Mouse (Mus musculus) spleen, postnatal 36 days (tissue): ENCODE measurements around the gene Ltb.

Experiments used
- DNase-seq, 2 experiments: peaks; one replicate each; pipeline ENCODE4 v3.0.0; 2022; ENCODE audit warnings: low spot score in 2 of 2, mixed read lengths in 1 of 2

Ltb gene

DNA sequence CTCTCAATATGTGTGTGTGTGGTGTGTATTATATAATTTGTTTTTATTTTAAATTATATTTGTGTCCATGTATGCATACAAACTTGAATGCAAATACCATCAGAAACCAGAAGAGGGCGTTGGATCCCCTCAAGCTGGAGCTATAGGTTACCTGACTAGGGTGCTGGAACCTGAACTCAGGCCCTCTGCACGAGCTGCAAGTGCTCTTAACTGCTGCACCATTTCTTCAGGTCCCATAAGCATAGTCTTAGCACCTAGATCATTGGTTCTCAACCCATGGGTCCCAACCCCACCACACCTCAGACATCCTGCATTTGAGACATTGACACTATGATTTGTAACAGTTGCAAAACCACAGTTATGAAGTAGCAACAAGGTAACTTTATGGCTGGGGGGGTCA lies 2.5 kb upstream of the Ltb start:
- DNase-seq = no peak

DNA sequence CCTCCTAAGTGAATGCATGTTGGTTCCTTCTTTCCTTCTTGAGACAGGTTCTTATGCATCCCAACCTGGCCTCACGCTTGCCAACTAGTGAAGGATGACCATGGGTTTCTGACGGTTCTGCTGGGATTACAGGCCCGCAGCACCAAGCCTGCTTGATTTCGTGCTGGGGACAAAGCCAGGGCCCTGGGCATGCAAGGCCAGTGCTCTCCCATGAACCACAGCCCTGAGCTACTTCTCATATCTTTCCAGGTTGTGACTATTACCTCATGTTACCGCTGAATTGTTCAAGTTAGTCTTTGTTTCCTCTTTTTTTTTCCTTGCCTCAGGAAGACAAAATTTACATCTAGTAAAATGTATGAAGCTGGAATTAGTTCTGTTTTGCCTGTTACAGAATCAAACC lies 1.3 kb upstream of the Ltb start:
- no peak for DNase-seq

DNA sequence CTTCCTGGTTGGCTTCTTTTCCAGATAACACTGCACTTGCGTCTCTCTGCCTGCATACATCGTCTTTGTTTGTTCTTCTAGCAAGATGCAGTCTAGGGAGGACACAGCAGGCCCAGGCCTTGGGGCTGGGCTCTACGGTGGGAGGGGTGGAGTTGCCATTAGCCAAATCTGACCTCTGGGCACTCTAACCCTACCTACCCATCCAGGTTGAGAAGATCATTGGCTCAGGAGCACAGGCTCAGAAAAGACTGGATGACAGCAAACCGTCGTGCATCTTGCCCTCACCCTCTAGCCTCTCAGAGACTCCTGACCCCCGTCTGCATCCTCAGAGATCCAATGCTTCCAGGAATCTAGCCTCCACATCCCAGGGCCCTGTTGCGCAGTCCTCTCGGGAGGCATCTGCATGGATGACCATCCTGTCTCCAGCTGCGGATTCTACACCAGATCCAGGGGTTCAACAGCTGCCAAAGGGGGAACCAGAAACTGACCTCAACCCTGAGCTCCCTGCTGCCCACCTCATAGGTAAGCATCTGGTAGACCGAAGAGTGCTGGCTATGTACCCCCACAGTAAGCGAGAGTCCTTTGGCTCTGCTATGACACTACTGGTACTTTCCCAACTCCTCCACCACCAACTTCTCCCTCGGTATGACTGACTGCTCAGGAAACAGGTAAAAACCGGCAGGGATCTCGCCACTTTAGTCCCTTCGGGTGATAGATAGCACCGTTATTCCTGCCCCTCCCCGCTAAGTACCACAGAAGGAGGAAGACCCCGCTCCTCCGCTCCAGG lies 798 bp downstream of the Ltb start:
- DNase-seq = peak in 1 of 2 experiments; percentile 62

DNA sequence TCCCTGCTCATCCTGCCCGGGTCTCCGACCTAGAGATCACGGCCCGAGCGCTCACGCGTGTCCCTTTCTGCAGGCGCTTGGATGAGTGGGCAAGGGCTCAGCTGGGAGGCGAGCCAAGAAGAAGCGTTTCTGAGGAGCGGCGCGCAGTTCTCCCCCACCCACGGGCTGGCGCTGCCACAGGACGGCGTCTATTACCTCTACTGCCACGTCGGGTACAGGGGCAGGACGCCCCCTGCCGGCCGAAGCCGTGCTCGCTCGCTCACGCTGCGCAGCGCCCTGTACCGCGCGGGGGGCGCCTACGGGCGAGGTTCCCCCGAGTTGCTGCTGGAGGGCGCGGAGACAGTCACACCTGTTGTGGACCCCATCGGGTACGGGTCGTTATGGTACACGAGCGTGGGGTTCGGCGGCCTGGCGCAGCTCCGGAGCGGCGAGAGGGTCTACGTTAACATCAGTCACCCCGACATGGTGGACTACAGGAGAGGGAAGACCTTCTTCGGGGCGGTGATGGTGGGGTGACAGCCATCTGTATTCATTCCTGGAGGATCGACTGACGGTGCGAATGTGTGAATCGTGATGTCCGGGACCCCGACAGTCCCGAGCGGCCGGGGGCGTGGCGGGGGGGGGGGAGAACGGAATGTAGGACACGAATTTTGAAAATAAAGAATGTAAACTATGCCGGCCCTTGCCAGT lies 1.5 kb downstream of the Ltb start:
- DNase-seq = peak; percentile 88

DNA sequence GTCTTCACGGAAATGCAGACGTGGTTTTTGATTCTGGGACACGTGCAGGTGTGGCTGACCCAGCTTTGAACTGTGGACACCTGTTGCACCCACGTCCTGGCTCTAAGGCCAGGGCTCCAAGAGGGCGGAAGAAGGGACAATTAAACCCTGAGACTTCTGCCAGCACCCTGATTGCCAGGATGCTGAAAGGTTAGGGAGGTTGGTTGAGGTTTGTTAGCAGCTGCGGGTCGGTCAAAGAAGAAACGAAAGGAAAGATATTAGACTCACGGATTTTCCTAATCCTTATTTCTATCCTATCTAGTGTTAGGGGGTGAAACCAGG lies 2.0 kb downstream of the Ltb start:
- DNase-seq = no peak

DNA sequence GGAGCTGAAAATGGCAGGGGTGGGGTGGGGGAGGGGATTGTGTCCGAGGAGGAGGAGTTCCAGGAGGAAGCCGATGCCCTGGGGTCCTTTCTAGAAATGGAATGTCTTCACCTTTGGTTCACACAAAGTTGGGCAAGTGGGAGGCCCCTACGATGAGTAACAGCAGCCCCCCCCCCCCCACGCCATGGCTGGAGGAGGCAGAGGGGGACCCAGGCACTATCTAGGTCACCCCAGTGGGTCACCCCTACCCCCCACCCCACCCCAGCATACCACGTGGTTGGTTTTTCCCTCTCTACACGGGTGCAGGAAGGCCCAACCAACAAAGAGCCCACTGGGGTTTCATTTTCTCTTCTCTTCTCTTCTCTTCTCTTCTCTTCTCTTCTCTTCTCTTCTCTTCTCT lies 2.9 kb downstream of the Ltb start:
- DNase-seq = no peak

DNA sequence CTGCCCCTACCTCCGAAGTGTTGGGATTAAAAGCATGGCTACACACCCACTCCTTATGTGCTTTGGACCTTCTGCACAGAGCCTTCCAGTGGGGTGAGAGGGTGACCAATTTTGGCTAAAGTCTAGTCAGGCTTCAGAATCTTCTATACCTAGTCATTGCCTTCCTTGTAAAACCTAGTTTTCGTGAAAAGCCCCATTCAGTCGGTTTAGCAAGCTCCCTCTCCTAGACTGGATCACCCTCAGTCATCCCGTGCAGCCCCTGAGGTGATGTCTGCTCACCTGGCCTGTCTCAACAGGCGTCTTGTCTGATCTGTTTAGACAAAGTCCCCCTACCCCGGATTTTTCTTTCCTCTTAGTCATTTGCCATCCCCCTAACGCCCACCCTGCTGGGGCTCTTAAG lies 3.8 kb downstream of the Ltb start:
- DNase-seq = no peak

DNA sequence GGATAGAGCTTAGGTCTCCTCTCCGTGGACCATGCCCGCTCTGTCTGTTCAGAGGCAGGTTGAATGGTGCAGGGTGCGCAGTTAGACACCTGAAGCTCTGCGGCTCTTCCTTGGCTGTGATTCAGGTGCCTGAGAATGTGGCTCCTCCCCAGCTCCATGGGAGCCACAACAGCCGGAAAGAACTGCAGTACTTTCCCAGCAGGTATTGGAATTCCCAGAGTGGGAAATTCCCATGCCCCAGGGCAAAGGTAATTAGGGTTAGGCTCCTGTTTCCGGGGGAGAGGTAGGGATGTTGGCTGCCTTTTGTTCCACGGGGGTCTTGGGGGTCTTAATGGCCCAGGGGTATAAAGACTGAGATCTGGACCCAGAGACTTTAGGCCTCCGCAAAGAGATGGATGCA lies 4.7 kb downstream of the Ltb start:
- no peak for DNase-seq

DNA sequence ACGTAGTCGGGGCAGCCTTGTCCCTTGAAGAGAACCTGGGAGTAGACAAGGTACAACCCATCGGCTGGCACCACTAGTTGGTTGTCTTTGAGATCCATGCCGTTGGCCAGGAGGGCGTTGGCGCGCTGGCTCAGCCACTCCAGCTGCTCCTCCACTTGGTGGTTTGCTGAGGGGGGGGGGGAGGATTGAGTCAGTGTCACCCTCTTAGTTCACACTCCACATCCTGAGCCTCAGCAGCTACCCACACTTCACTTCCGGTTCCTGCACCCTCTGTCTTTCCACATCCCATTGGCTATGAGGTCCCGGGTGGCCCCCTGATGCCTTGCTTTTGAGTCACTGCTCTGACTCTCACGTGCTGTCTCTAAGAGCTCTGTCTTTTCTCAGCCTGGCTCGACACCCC lies 6.2 kb downstream of the Ltb start:
- DNase-seq = peak; percentile 77 to 82

DNA sequence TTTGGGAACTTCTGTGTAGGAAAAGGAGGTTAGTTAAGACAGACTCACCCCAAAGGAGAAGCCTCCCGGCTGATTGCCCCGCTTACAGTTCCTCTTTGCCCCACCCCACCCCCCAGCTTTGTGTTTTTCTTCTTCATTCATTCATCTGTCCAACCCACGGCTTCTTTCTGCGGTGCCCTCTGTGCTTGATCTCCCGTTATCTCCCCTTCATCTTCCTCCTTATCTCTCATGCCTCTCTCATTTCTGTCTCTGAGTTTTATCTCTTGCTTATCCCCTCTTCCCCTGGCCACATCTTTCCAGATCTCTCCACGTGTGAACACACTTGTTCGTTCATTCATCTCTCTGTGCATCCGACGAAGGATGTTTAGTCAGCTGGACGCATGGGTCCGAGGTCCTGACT lies 6.9 kb downstream of the Ltb start:
- peak; percentile 56 to 64 for DNase-seq

DNA sequence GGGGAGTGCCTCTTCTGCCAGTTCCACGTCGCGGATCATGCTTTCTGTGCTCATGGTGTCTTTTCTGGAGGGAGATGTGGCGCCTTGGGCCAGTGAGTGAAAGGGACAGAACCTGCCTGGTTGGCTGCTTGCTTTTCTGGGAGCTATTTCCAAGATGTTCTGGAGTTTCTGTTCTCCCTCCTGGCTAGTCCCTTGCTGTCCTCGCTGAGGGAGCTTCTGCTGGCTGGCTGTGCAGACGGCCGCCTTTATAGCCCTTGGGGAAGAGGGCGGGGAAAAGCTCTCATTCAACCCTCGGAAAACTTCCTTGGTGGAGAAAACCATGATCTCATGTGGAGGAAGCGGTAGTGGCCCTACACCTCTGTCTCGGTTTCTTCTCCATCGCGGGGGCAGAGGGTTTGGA lies 7.5 kb downstream of the Ltb start, which contains the start of gene Tnf:
Tnf (minus strand) TSS at position 221 of the 400 bp plus-strand sequence.
- peak; percentile 78 to 81 for DNase-seq

DNA sequence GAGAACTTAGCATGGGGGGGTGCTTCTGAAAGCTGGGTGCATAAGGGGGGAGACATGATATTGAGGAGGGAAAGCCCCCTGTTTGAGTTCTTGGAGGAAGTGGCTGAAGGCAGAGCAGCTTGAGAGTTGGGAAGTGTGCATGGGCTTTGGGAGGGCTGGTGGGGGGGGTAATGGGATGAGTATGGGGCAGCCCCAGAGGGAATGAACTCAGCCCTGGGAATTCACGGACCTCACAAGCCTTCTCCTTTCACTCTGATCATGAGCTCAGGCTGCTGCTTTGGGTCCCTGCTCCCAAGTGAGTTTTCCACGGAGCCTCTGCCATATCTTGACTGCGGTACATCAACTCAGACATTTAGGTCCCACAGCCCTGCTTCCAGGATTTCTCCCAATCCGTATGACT lies 8.2 kb downstream of the Ltb start:
- no peak for DNase-seq

DNA sequence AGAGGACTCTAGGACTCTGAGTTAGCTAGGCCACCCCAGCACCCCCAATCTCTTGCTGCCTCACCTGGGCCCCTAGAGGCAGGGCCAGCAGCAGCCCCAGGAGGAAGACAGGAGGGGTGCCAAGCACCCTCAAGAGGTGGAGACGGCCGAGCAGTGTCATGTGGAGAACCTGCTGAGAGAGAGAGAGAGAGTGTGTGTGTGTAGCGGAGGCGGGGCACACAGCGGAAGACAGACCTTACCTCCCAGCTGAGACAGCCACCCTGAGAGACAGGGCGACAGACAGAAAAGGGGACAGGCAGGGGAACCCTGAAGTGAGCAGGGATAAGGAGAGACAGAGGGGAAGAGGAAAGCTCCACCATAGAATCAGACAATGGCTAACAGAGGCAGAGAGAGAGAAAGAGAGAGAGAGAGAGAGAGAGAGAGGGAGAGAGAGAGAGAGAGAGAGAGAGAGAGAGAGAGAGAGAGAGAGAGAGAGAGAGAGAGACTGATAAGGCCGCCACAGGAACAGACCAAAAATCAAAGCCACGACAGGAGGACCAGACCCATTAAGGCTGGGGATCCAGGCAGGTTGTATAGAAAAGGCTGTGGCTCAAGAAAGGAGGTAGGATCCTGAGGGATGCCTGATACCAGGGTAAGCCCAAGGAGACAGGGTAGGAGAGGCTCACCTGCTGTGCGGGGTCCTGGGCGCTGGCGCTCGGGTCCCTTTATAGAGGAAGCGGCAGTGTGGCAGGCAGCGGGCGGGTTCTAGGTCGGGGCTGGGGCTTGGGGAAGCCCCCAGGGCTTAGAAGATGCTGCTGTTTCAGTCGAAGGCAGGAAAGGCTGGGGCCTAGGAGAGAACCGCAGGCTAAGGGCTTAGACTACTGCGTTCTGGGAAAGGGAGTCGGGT lies 10.5 kb downstream of the Ltb start, which contains the start of gene Lta:
Lta (minus strand) TSS at position 858 of the 886 bp plus-strand sequence.
- DNase-seq = peak; percentile 85 to 87

DNA sequence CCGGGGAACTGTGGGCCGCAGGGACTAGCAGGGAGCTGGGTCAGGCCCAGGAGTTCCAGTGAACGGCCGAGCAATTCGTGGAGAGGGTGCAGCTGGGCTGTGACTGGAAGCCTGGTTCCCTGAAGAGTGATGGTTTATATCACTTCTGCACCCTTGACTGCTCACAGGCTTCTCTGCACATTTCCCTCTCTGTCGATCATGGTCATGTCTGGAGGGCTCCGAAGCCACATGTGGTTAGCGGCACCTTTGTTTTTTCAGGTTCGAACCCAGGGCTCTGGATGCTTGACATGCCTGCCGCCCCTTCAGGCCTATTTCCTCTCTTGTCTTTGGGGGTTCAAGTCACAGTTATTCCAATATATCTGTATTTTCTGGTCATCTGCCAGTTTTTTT lies 11.1 kb downstream of the Ltb start:
- DNase-seq = peak; percentile 58 to 67

DNA sequence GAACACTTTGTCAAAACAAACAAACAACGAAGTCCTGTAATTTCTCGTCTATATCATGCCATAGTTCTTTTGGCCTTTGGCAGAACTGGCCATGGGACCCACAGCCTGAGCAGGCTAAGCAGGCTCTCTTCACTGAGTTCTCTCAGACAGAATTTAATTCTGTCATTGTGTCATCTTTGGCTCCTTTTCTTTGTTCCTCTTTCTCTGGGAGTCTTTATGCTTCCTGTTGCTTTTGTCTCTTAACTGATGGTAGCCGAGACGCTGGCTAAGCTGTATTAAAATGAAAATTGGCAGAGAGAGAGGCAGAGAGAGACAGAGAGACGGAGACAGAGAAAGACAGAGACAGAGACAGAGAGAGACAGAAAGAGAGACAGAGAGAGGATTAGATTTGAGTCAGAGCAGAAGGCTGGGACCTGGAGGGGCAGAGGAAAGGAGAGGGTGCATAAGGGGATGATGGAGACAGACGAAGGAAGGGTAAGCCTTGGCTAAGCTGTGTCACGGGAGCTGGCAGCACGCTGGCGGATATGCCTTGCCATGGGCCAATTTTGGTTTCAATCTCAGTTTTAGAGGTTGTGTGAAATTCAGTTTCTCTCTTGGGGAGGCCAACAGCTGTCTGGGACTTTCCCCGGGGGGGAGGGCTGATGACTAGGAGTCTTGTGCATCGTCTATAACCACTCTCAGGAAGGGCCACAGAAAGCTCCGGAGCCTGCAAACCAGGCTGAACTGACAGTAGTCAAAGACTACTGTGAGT lies 15.7 kb downstream of the Ltb start:
- DNase-seq = peak; percentile 86 to 89

DNA sequence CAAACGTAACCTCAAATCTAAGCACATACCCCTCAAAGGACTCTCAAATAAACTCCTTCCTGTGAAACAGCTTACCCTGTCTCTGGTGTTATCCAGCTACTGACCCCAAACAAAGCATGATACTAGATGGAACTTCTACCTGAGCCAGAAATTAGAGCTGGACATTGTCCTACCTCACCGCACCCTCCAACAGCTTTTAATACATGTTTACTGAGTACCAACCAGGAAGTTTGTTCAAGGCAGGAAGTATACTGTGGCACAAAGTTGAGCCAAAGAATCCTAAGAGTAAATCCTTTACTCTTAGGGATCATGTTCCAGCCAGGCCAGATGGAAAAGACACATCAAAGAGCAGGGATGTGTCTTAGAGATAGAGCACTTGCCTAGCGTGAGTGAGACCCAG lies 16.4 kb downstream of the Ltb start:
- no peak for DNase-seq

DNA sequence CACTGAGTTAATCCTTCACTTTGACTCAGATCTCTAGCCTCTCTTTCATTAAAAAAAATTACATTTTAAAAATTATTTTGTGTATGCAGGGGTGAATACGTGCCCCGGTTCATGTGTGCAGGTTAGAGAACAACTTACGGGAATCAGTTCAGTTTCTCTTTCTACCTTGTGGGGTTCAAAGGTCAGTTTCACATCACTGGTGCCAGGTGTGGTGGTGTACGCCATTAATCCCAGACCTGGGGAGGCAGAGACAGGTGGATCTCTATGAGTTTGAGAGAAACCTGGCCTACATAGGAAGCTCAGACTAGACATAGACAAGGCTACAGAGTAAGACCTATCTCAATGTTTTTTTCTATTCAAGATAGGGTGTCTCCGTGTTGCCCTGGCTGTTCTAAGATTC lies 18.8 kb downstream of the Ltb start:
- DNase-seq = no peak

DNA sequence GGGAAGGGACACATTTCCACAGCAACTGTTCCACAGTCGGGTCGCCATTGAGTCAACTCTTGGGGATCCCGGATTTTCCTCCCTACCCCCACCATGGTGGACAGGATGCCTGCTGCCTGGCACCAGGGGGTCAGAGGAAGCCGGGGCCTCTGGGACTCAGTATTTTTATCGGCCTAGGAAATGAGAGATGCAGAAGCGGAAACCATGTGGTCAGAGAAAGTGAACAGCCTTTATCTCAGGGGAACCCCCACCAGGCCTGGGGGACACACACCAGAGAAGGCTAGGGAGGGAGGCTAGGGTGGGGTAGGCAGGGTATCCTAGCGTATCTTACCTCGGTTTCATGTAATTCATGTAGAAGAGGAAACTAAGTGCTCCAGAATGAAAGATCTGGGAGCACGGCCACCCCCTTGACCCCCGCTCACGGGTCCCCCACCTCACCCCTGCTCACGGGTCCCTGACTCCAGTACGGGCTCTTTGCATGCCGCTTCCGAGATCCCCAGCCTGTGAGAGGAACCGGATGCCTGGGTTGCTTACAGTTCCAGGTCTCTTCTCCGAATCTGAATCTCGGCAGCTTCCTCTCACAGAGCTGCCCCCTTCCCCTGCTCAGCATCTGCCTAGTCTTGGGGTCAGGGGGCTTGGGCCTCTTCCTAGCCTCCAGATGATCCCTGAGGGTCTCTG lies 24.4 kb downstream of the Ltb start:
- DNase-seq = peak; percentile 90

DNA sequence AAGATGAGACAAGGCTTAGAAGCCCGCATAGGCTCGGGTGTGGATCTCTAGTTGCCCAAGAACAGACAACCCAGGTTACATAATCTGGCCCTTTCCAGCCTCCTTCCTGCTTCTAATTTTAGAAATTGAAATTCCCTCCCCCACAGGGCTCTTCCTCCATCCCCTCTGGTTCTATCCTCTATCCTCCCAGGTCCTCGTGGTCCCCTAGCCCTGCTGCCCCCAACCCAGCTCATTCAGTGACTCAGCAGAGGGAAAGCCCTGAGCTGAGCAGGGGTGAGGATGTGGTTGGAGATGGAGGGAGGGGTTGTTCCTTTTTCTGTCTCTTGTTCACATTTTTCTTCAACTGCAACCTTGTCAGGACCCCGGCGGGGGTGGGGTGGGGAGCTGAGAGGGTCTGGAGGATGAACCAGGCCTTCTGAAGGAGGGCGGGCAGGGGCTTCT lies 25.4 kb downstream of the Ltb start:
- peak; percentile 66 to 70 for DNase-seq

DNA sequence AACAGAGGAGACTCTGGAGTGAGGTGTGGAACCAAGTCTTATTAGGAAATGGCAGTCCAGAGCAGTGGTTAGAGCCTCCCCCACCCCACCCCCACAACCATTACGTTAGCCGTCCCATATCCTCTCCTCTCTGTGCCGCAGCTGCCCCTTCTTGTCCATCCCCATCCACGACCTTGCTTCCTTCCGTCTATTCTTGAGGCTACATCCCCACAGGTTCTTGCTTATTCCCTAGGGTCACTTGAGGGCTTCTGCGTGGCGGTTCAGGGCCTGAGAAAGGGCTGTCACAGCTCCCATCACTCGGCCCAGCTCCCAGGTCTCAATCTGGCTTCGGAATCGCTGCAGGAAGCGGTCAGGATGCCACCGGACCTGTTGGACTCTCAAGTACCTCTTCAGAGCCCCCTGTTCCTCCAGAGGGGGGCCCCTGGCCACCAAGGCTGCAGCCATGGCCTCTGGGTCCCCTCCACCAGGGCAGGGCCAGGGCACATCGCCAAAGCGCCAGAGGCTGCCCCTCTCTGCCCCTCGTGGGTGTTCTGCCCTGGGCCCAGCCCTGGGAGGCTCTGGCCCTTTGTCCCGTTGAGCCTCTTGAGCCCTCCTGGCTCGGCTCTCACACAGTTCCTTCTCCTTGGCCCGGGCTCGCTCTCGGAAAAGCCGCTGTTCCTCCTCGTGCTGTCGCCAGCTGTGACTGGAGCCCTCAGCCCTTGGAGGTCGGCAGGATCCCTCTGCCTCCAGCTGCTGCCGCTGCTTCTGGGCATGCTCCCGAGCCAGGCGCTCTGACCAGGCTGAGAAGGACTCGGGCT lies 26.1 kb downstream of the Ltb start, which contains the start of gene Gm16181:
Gm16181 (plus strand) TSS at position 679 of the 797 bp plus-strand sequence.
- no peak for DNase-seq
